Mouse (Mus musculus) forebrain, embryonic 13.5 days (tissue): ENCODE results near the gene Ldhc. TPM values are rescaled to one million over a fixed set of nuclear protein-coding genes. Genes with fewer than 3 reads are reported as not detected.

Experiments used
- ATAC-seq: fragments of 200-750 bp; cut with Nextera tagmentation; 2 replicates; pipeline ENCODE4 v1.8.0; 2017
- H3K27ac ChIP-seq: fragments of 300-500 bp; sonication (generic); 2 replicates; pipeline ENCODE4 v1.5.1; 2015; ENCODE audit warnings: inconsistent platforms, mild to moderate bottlenecking, moderate library complexity
- H3K27me3 ChIP-seq: fragments of 300-500 bp; sonication (generic); 2 replicates; pipeline ENCODE4 v1.6.1; 2015; ENCODE audit warnings: mild to moderate bottlenecking, inconsistent platforms
- H3K36me3 ChIP-seq: fragments of 300-500 bp; sonication (generic); 2 replicates; pipeline ENCODE4 v1.6.1; 2015; ENCODE audit warnings: mild to moderate bottlenecking, inconsistent platforms; ENCODE audit not compliant: poor library complexity, severe bottlenecking
- H3K4me1 ChIP-seq: fragments of 300-500 bp; sonication (generic); 2 replicates; pipeline ENCODE4 v1.6.1; 2015; ENCODE audit warnings: inconsistent platforms
- H3K4me2 ChIP-seq: fragments of 300-500 bp; sonication (generic); 2 replicates; pipeline ENCODE4 v1.6.1; 2015; ENCODE audit warnings: inconsistent platforms, mild to moderate bottlenecking, moderate library complexity
- H3K4me3 ChIP-seq: fragments of 300-500 bp; sonication (generic); 2 replicates; pipeline ENCODE4 v1.5.1; 2015; ENCODE audit warnings: mild to moderate bottlenecking, inconsistent platforms
- H3K9ac ChIP-seq: fragments of 300-500 bp; sonication (generic); 2 replicates; pipeline ENCODE4 v1.6.1; 2015; ENCODE audit warnings: mild to moderate bottlenecking, inconsistent platforms
- H3K9me3 ChIP-seq: fragments of 300-500 bp; sonication (generic); replicated peaks from 2 replicates; pipeline ENCODE4 v1.6.1; 2016; ENCODE audit warnings: inconsistent platforms
- WGBS: fragments of 180-500 bp; shearing (Covaris S2); methylation state at CpG from one replicate; pipeline ENCODE4 v1.1.7; 2015; 5-methylcytosine and 5-hydroxymethylcytosine counted together
- polyA plus RNA-seq: library from polyadenylated mRNA; unstranded; fragments of >200 nt; fragmentation: Nextera tagmentation; extraction: Ambion mirVana; gene quantifications from 2 replicates; pipeline ENCODE4 v1.2.1, GENCODE M21; 2015

Gene Ldhc
- polyA plus RNA-seq, 1 experiment from 2014 or later = not detected

GRCm38 (mm10) chr7:46834994-46835610 is 25.9 kb upstream of the Ldhc start:
- no peaks in the 10 kb centered on the region for H3K27me3 ChIP-seq
- H3K4me3 ChIP-seq = no peak overlapping the region
- H3K9ac ChIP-seq = 0 out of 2 replicates have a peak overlapping the region, but pooled peaks have one; percentile 40
- H3K36me3 ChIP-seq = no peaks in the 10 kb centered on the region
- 19% methylated on average over 12 of the region's 14 CpGs for WGBS
- H3K9me3 ChIP-seq = no peaks in the 10 kb centered on the region
- H3K4me2 ChIP-seq = no peak overlapping the region
- H3K27ac ChIP-seq = no peak overlapping the region
- no peak for ATAC-seq
- peaks cover 21% of the 10 kb centered on the region for H3K4me1 ChIP-seq

- no peaks in the 10 kb centered on the region for H3K9me3 ChIP-seq
- peaks cover 5% of the 10 kb centered on the region; the same call in 1 of the 2 replicates for H3K27me3 ChIP-seq
- no peak overlapping the region for H3K9ac ChIP-seq
- no peak for ATAC-seq
- H3K4me2 ChIP-seq = no peak overlapping the region
- H3K27ac ChIP-seq = no peak overlapping the region
- H3K4me3 ChIP-seq = no peak overlapping the region
- H3K36me3 ChIP-seq = no peaks in the 10 kb centered on the region
- 89% methylated on average over 5 of the region's 5 CpGs for WGBS
- peaks cover 21% of the 10 kb centered on the region for H3K4me1 ChIP-seq
Observed at GRCm38 (mm10) chr7:46836357-46836756, 24.6 kb upstream of the Ldhc start.

DNA sequence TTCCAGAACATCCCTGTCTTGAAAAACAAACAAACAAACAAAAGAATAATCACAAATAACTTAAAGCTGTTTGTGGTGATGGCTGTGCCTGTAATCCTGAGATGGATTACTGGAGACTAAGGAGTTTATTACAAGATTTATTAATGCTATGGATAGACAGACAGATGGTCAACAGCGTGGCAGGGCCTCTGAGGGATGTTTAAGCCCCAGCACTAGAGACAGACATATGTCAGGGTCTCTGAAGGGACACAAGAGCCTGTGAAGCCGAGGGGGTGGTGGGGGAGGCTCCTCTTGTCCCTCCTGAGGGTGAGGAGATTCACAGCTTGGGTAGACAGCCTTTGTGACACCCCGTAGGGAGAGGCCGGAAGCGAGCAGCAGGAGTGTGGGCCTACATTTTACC is 23.9 kb upstream of the Ldhc start:
- peaks cover 21% of the 10 kb centered on the region for H3K4me1 ChIP-seq
- no peak for ATAC-seq
- no peak overlapping the region for H3K9ac ChIP-seq
- no peak overlapping the region for H3K4me3 ChIP-seq
- H3K27ac ChIP-seq = no peak overlapping the region
- H3K4me2 ChIP-seq = no peak overlapping the region
- WGBS = 38% methylated on average over 5 of the region's 5 CpGs
- H3K9me3 ChIP-seq = no peaks in the 10 kb centered on the region
- H3K36me3 ChIP-seq = no peaks in the 10 kb centered on the region
- H3K27me3 ChIP-seq = peaks cover 5% of the 10 kb centered on the region; the same call in 1 of the 2 replicates

- Histone ChIP-seq H3K4me2 (0 out of 2 replicates have a peak overlapping the region, but pooled peaks have one; percentile 15), H3K27ac (0 out of 2 replicates have a peak overlapping the region, but pooled peaks have one; percentile 20), H3K4me1 (peaks cover 21% of the 10 kb centered on the region), H3K9me3 (no peaks in the 10 kb centered on the region), H3K27me3 (peaks cover 8% of the 10 kb centered on the region; the same call in 1 of the 2 replicates), H3K4me3 (no peak overlapping the region), H3K36me3 (no peaks in the 10 kb centered on the region), H3K9ac (no peak overlapping the region)
- ATAC-seq = peak; percentile 62
- WGBS = 3% methylated on average over 9 of the region's 9 CpGs
Observed at GRCm38 (mm10) chr7:46838104-46838671, 22.8 kb upstream of the Ldhc start.

DNA sequence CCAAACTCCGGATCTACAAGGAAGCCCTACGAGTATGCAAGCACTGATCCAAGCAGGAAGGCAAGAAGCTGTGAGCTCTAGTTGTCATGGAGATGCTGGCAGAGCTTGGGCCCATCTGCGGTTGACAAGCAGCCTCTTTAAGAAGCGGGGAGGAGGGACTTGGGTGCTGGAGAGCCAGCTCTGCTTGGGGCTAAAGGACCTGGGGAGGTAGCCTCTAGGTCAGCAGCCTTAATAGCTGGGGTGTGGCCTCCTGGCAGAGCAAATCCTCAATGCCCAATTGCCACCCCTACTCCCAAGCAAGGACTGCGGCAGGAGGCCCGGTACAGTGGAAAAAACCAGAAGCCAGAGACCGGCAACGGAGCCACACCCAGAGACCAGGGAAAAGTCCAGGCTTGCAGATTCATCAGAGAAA is 22.1 kb upstream of the Ldhc start:
- Histone ChIP-seq H3K36me3 (no peaks in the 10 kb centered on the region), H3K9me3 (no peaks in the 10 kb centered on the region), H3K27me3 (peaks cover 8% of the 10 kb centered on the region; the same call in 1 of the 2 replicates), H3K9ac (no peak overlapping the region), H3K27ac (0 out of 2 replicates have a peak overlapping the region, but pooled peaks have one; percentile 20), H3K4me2 (peak overlapping the region; percentile 33), H3K4me1 (peaks cover 21% of the 10 kb centered on the region), H3K4me3 (no peak overlapping the region)
- 11% methylated on average over 8 of the region's 8 CpGs for WGBS
- ATAC-seq = peak; percentile 91

DNA sequence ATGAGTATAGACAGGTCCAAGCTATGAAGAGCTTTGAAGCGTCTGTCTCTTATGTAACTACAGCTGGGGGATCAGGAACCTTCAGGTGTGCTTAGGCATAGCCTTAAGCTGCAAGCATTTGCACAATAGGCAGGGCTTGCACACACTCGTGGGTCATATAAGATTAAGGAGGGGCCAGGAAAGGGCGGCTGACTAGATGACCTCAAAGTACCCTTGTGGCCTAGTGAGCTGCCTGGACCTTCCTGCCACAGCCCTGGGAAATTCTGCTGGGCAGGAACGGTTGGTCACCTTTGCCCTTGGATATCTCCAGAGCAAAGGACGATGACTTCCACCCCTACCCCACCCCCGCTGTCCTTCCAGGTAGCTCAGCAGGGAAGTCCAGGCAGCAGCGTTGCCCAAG is 21.6 kb upstream of the Ldhc start:
- peaks cover 21% of the 10 kb centered on the region for H3K4me1 ChIP-seq
- no peak overlapping the region; the same call in 1 of the 2 replicates for H3K4me2 ChIP-seq
- no peak for ATAC-seq
- no peak overlapping the region for H3K27ac ChIP-seq
- H3K4me3 ChIP-seq = no peak overlapping the region
- H3K9ac ChIP-seq = no peak overlapping the region
- WGBS = 38% methylated on average over 7 of the region's 7 CpGs
- H3K36me3 ChIP-seq = no peaks in the 10 kb centered on the region
- H3K27me3 ChIP-seq = peaks cover 8% of the 10 kb centered on the region; the same call in 1 of the 2 replicates
- no peaks in the 10 kb centered on the region for H3K9me3 ChIP-seq

GRCm38 (mm10) chr7:46839861-46840260 is 21.1 kb upstream of the Ldhc start:
- Histone ChIP-seq H3K9me3 (no peaks in the 10 kb centered on the region), H3K9ac (no peak overlapping the region), H3K4me3 (no peak overlapping the region), H3K36me3 (no peaks in the 10 kb centered on the region), H3K4me1 (peaks cover 23% of the 10 kb centered on the region), H3K4me2 (no peak overlapping the region), H3K27ac (no peak overlapping the region), H3K27me3 (peaks cover 8% of the 10 kb centered on the region; the same call in 1 of the 2 replicates)
- WGBS = 81% methylated on average over 5 of the region's 5 CpGs
- ATAC-seq = no peak

DNA sequence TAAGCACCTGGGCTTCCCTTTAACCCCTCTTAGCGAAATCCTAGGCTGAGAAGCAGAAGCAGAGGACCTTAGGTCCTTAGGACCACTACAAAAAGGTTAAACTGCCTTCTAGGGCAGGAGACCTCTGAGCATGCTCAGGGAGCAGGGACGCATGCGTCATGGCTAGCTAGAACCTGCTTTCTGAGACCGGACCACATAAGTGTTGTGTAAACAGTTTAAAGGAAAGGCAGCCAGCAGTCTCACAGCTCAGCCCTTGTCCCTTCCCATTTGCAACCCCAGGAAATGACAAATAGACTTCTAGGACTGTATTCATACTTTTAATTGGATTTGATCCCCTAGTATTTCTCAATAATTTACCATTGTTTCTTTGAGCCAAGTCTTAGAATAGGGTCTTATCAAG is 20.7 kb upstream of the Ldhc start:
- no peaks in the 10 kb centered on the region for H3K36me3 ChIP-seq
- H3K4me2 ChIP-seq = no peak overlapping the region
- peaks cover 8% of the 10 kb centered on the region; the same call in 1 of the 2 replicates for H3K27me3 ChIP-seq
- WGBS = 52% methylated on average over 4 of the region's 4 CpGs
- H3K27ac ChIP-seq = no peak overlapping the region
- no peak for ATAC-seq
- H3K4me1 ChIP-seq = peaks cover 28% of the 10 kb centered on the region
- no peaks in the 10 kb centered on the region for H3K9me3 ChIP-seq
- no peak overlapping the region for H3K4me3 ChIP-seq
- H3K9ac ChIP-seq = no peak overlapping the region

GRCm38 (mm10) chr7:46840787-46841525 is 20.0 kb upstream of the Ldhc start, which contains the start of gene Ldha:
Ldha (plus strand) TSS chr7:46841475.
- Histone ChIP-seq H3K4me3 (no peak within 1 kb of the TSS), H3K4me1 (peaks cover 28% of the 10 kb centered on the region), H3K9me3 (no peaks in the 10 kb centered on the region), H3K27ac (no peak within 1 kb of the TSS), H3K9ac (no peak within 1 kb of the TSS), H3K27me3 (peaks cover 8% of the 10 kb centered on the region; the same call in 1 of the 2 replicates), H3K4me2 (no peak within 1 kb of the TSS), H3K36me3 (no peaks in the 10 kb centered on the region)
- 32% methylated on average over 6 of the region's 6 CpGs for WGBS
- ATAC-seq = no peak

GRCm38 (mm10) chr7:46842278-46842677 is 18.7 kb upstream of the Ldhc start:
- peaks cover 8% of the 10 kb centered on the region; the same call in 1 of the 2 replicates for H3K27me3 ChIP-seq
- ATAC-seq = no peak
- 37% methylated on average over 5 of the region's 5 CpGs for WGBS

DNA sequence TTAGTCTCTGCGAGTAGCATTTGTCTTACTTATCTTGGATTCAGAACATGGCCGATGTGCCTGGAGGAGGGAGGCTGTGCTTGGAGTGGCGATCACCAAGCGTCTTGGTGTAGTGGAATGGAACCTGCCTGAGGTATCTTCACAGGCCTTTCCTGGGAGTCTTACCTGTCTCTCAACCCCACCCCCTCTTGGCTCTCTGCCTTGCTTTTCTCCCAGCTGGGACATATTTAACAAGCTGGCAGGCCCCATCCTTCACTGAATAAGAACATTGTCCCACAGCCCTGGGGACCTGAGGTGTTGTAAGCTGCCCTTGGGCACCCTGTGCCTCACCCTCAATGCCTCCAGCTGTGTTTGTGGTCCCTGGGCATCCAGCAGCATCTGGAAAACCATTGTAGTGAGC is 17.4 kb upstream of the Ldhc start:
- no peak overlapping the region for H3K4me2 ChIP-seq
- ATAC-seq = no peak
- peaks cover 28% of the 10 kb centered on the region for H3K4me1 ChIP-seq
- 88% methylated on average over 4 of the region's 4 CpGs for WGBS
- H3K9ac ChIP-seq = no peak overlapping the region
- peaks cover 6% of the 10 kb centered on the region for H3K36me3 ChIP-seq
- no peak overlapping the region for H3K4me3 ChIP-seq
- peaks cover 8% of the 10 kb centered on the region; the same call in 1 of the 2 replicates for H3K27me3 ChIP-seq
- no peaks in the 10 kb centered on the region for H3K9me3 ChIP-seq
- H3K27ac ChIP-seq = no peak overlapping the region

More at GRCm38 (mm10) chr7:46842278-46842677, 18.7 kb upstream of the Ldhc start:
- Histone ChIP-seq H3K4me2 (no peak overlapping the region), H3K4me3 (no peak overlapping the region), H3K4me1 (peaks cover 32% of the 10 kb centered on the region), H3K27ac (no peak overlapping the region), H3K9ac (no peak overlapping the region), H3K9me3 (no peaks in the 10 kb centered on the region), H3K36me3 (no peaks in the 10 kb centered on the region)
